Mouse (Mus musculus) lung, postnatal 10 days (tissue): ENCODE data around the gene Uap1.

Source experiments
- DNase-seq: peaks from one replicate; pipeline ENCODE4 v3.0.0; 2021

Uap1 gene

GRCm38 (mm10) chr1:170174814-170175332 is at the start of gene Uap1:
Gene Uap1, minus strand, starts transcription at chr1:170174957.
- peak; percentile 99 for DNase-seq

- DNase-seq: no peak
Measured at GRCm38 (mm10) chr1:170223276-170223675, 48.5 kb upstream of the Uap1 start.

GRCm38 (mm10) chr1:170220351-170220750 is 45.6 kb upstream of the Uap1 start:
- no peak for DNase-seq

- peak; percentile 22 for DNase-seq
Measured at GRCm38 (mm10) chr1:170218091-170218884, 43.5 kb upstream of the Uap1 start.

- no peak for DNase-seq
Measured at GRCm38 (mm10) chr1:170215590-170215989, 40.8 kb upstream of the Uap1 start.

GRCm38 (mm10) chr1:170214757-170215522 is 40.2 kb upstream of the Uap1 start, which contains the start of gene Uhmk1:
Gene Uhmk1, minus strand, starts transcription at chr1:170215397.
- peak; percentile 95 for DNase-seq

- DNase-seq: no peak
Measured at GRCm38 (mm10) chr1:170214383-170214756, 39.6 kb upstream of the Uap1 start.

- DNase-seq: no peak
Measured at GRCm38 (mm10) chr1:170213181-170213879, 38.6 kb upstream of the Uap1 start.

- no peak for DNase-seq
Measured at GRCm38 (mm10) chr1:170206395-170206794, 31.6 kb upstream of the Uap1 start.

- peak; percentile 31 for DNase-seq
Measured at GRCm38 (mm10) chr1:170200379-170200778, 25.6 kb upstream of the Uap1 start.

- no peak for DNase-seq
Measured at GRCm38 (mm10) chr1:170196211-170196610, 21.5 kb upstream of the Uap1 start.

- DNase-seq: no peak
Measured at GRCm38 (mm10) chr1:170191925-170192324, 17.2 kb upstream of the Uap1 start.

GRCm38 (mm10) chr1:170190225-170190624 is 15.5 kb upstream of the Uap1 start:
- no peak for DNase-seq

- peak; percentile 72 for DNase-seq
Measured at GRCm38 (mm10) chr1:170188601-170189000, 13.8 kb upstream of the Uap1 start.

GRCm38 (mm10) chr1:170186531-170186930 is 11.8 kb upstream of the Uap1 start:
- no peak for DNase-seq

GRCm38 (mm10) chr1:170185137-170185536 is 10.4 kb upstream of the Uap1 start:
- DNase-seq: no peak

GRCm38 (mm10) chr1:170182706-170183105 is 7.9 kb upstream of the Uap1 start:
- peak; percentile 9 for DNase-seq

- DNase-seq: no peak
Measured at GRCm38 (mm10) chr1:170176661-170177239, 2.0 kb upstream of the Uap1 start.

GRCm38 (mm10) chr1:170175848-170176247 is 1.1 kb upstream of the Uap1 start:
- no peak for DNase-seq

GRCm38 (mm10) chr1:170173991-170174813 is 555 bp downstream of the Uap1 start:
- DNase-seq: peak; percentile 7

GRCm38 (mm10) chr1:170167781-170168180 is 7.0 kb downstream of the Uap1 start:
- no peak for DNase-seq

GRCm38 (mm10) chr1:170164913-170165312 is 9.8 kb downstream of the Uap1 start:
- DNase-seq: no peak
